Mouse (Mus musculus): Measurements from ENCODE around the gene Psmd14.

Psmd14 gene

DNA sequence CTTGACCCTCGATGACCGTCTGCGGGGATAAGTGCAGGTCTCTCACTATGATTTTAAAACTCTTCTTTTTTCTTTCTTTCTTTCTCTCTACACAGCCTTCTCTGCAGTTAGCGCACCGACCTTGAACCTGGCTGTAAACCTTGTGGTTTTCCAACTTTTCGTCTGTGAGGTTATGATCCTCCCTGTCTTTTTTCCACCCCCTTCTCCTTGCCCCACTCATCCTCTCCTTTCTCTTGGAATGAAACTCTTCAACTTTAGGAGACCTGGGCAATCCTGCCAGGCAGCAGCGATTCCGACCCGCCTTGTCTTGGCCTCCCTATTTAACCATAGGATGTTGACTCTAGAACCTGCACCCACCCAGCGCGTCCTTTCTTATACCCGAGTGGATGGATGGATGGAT, 101.0 kb downstream of the Psmd14 start:
- in situ Hi-C loops (cut with MboI, MseI), result loop anchor here (25.0 kb wide), 1 partner anchor 650 kb away; no protein-coding TSS in a partner anchor

DNA sequence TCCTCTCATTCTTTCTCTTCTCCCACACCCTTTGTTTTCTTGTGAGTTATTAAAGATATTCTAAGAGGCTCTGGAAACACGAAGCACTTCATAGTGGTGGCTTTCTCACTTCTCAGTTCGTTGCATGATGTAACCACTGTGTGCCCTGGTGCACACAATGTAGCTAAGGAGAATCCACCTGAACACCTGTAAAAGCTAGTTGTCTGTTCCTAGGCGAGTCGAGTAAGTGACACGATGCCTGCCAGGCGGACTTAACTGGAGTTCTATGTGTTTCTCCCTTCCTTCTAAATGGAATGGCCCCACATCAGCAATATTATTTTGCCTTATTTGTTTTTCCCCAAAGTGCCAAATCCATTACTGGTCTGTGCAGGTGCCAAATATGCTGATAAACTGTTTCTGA, 101.6 kb downstream of the Psmd14 start:
- in situ Hi-C loops (cut with MboI, MseI), result loop anchor here (25.0 kb wide), 1 partner anchor 649 kb away; no protein-coding TSS in a partner anchor

GRCm38 (mm10) chr2:61813521-61813920, 102.0 kb downstream of the Psmd14 start:
- in situ Hi-C loops (cut with MboI, MseI), result loop anchor here (25.0 kb wide), 1 partner anchor 649 kb away; no protein-coding TSS in a partner anchor

- in situ Hi-C loops (cut with MboI, MseI), result loop anchor here (25.0 kb wide), 1 partner anchor 647 kb away; no protein-coding TSS in a partner anchor
These were observed 103.3 kb downstream of the Psmd14 start for GRCm38 (mm10) chr2:61814548-61815473.

GRCm38 (mm10) chr2:61815583-61816313, 104.3 kb downstream of the Psmd14 start:
- in situ Hi-C loops (cut with MboI, MseI), result loop anchor here (25.0 kb wide), 1 partner anchor 647 kb away; no protein-coding TSS in a partner anchor

- in situ Hi-C loops (cut with MboI, MseI), result loop anchor here (25.0 kb wide), 1 partner anchor 644 kb away; no protein-coding TSS in a partner anchor
These were observed 106.7 kb downstream of the Psmd14 start for GRCm38 (mm10) chr2:61818197-61818596.

GRCm38 (mm10) chr2:61820203-61820602, 108.7 kb downstream of the Psmd14 start:
- in situ Hi-C loops (cut with MboI, MseI), result loop anchor here (25.0 kb wide), 1 partner anchor 642 kb away; no protein-coding TSS in a partner anchor

GRCm38 (mm10) chr2:61823426-61824140, 112.1 kb downstream of the Psmd14 start:
- in situ Hi-C loops (cut with MboI, MseI), result loop anchor here (25.0 kb wide), 1 partner anchor 639 kb away; no protein-coding TSS in a partner anchor

- in situ Hi-C loops (cut with MboI, MseI), result no loop called here
These were observed 125.8 kb downstream of the Psmd14 start for GRCm38 (mm10) chr2:61837243-61837806.
